Mouse (Mus musculus) midbrain, embryonic 10.5 days (tissue): Measurements from ENCODE around the gene Cenpv. TPM values are rescaled to one million over a fixed set of nuclear protein-coding genes. Genes with fewer than 3 reads are reported as not detected.

Experiments
- DNase-seq: peaks from one replicate; pipeline ENCODE4 v3.0.0-alpha.2; 2017; ENCODE audit warnings: low spot score
- H3K27ac ChIP-seq: fragments of 300-500 bp; sonication (generic); replicated peaks from 2 replicates; pipeline ENCODE4 v1.5.1; 2016; ENCODE audit warnings: mild to moderate bottlenecking
- H3K27me3 ChIP-seq: fragments of 300-500 bp; sonication (generic); 2 replicates; pipeline ENCODE4 v1.6.1; 2016; ENCODE audit warnings: low read depth, mild to moderate bottlenecking; ENCODE audit not compliant: poor library complexity, severe bottlenecking
- H3K36me3 ChIP-seq: fragments of 300-500 bp; sonication (generic); 2 replicates; pipeline ENCODE4 v1.6.1; 2016; ENCODE audit warnings: mild to moderate bottlenecking, moderate library complexity
- H3K4me1 ChIP-seq: fragments of 300-500 bp; sonication (generic); 2 replicates; pipeline ENCODE4 v1.6.1; 2016
- H3K4me3 ChIP-seq: fragments of 300-500 bp; sonication (generic); 2 replicates; pipeline ENCODE4 v1.5.1; 2016; ENCODE audit warnings: mild to moderate bottlenecking, moderate library complexity
- H3K9me3 ChIP-seq: fragments of 300-500 bp; sonication (generic); replicated peaks from 2 replicates; pipeline ENCODE4 v1.6.1; 2016; ENCODE audit warnings: mild to moderate bottlenecking
- WGBS: fragments of 180-500 bp; shearing (Covaris S2); methylation state at CpG from one replicate; pipeline ENCODE4 v1.1.7; 2016; 5-methylcytosine and 5-hydroxymethylcytosine counted together
- polyA plus RNA-seq: library from polyadenylated mRNA; unstranded; fragments of >200 nt; fragmentation: Nextera tagmentation; extraction: Ambion mirVana; gene quantifications from 2 replicates; pipeline ENCODE4 v1.2.1, GENCODE M21; 2016

The Cenpv gene
- polyA plus RNA-seq, 1 experiment from 2014 or later, result 41.7 TPM

- Histone ChIP-seq H3K4me3 (peak within 1 kb of the TSS; percentile 61), H3K36me3 (peaks cover 31% of the 10 kb centered on the region), H3K27ac (peak within 1 kb of the TSS; percentile 96), H3K9me3 (no peaks in the 10 kb centered on the region), H3K4me1 (peaks cover 37% of the 10 kb centered on the region), H3K27me3 (no peaks in the 10 kb centered on the region)
- 0% methylated on average over 40 of the region's 40 CpGs for WGBS
- peak; percentile 99 for DNase-seq
These were observed 11.7 kb upstream of the Cenpv start, which contains the start of gene Ubb for GRCm38 (mm10) chr11:62550727-62551225. Ubb (plus strand) TSS chr11:62551171.

- Histone ChIP-seq H3K27ac (peak overlapping the region; percentile 96), H3K4me1 (peaks cover 37% of the 10 kb centered on the region), H3K36me3 (peaks cover 26% of the 10 kb centered on the region), H3K9me3 (no peaks in the 10 kb centered on the region), H3K27me3 (no peaks in the 10 kb centered on the region), H3K4me3 (peak overlapping the region; percentile 61)
- 10% methylated on average over 11 of the region's 11 CpGs for WGBS
- no peak for DNase-seq
These were observed 11.2 kb upstream of the Cenpv start for GRCm38 (mm10) chr11:62550227-62550685.

- 42% methylated on average over 5 of the region's 5 CpGs for WGBS
- peaks cover 33% of the 10 kb centered on the region for H3K4me1 ChIP-seq
- peak overlapping the region; percentile 96 for H3K27ac ChIP-seq
- peaks cover 21% of the 10 kb centered on the region for H3K36me3 ChIP-seq
- no peaks in the 10 kb centered on the region for H3K9me3 ChIP-seq
- peak overlapping the region; percentile 61 for H3K4me3 ChIP-seq
- no peaks in the 10 kb centered on the region for H3K27me3 ChIP-seq
- no peak for DNase-seq
These were observed 10.7 kb upstream of the Cenpv start for GRCm38 (mm10) chr11:62549782-62550181.

- no peak for DNase-seq
- Histone ChIP-seq H3K36me3 (0 out of 2 replicates have a peak, but pooled peaks cover 3% of the 10 kb centered on the region), H3K9me3 (no peaks in the 10 kb centered on the region), H3K4me3 (no peak overlapping the region), H3K27me3 (peaks cover 16% of the 10 kb centered on the region), H3K27ac (no peak overlapping the region), H3K4me1 (peaks cover 5% of the 10 kb centered on the region)
- 89% methylated on average over 3 of the region's 3 CpGs for WGBS
These were observed 4.9 kb upstream of the Cenpv start for GRCm38 (mm10) chr11:62543991-62544390.

GRCm38 (mm10) chr11:62541581-62541980 lies 2.5 kb upstream of the Cenpv start:
- no peak overlapping the region for H3K4me3 ChIP-seq
- H3K9me3 ChIP-seq, result no peaks in the 10 kb centered on the region
- H3K27ac ChIP-seq, result no peak overlapping the region
- DNase-seq, result no peak
- H3K4me1 ChIP-seq, result peaks cover 23% of the 10 kb centered on the region
- H3K36me3 ChIP-seq, result 0 out of 2 replicates have a peak, but pooled peaks cover 3% of the 10 kb centered on the region
- peaks cover 27% of the 10 kb centered on the region for H3K27me3 ChIP-seq
- 85% methylated on average over 8 of the region's 8 CpGs for WGBS

- H3K4me3 ChIP-seq, result no peak overlapping the region
- WGBS, result 88% methylated on average over 2 of the region's 2 CpGs
- H3K27me3 ChIP-seq, result peaks cover 27% of the 10 kb centered on the region
- peaks cover 23% of the 10 kb centered on the region for H3K4me1 ChIP-seq
- no peak overlapping the region for H3K27ac ChIP-seq
- H3K36me3 ChIP-seq, result 0 out of 2 replicates have a peak, but pooled peaks cover 3% of the 10 kb centered on the region
- no peaks in the 10 kb centered on the region for H3K9me3 ChIP-seq
- no peak for DNase-seq
These were observed 1.9 kb upstream of the Cenpv start for GRCm38 (mm10) chr11:62540969-62541368.

- H3K27ac ChIP-seq, result no peak overlapping the region
- peaks cover 27% of the 10 kb centered on the region for H3K27me3 ChIP-seq
- H3K36me3 ChIP-seq, result peaks cover 10% of the 10 kb centered on the region; the same call in 1 of the 2 replicates
- WGBS, result 85% methylated on average over 7 of the region's 7 CpGs
- no peak for DNase-seq
- no peak overlapping the region for H3K4me3 ChIP-seq
- peaks cover 23% of the 10 kb centered on the region for H3K4me1 ChIP-seq
- H3K9me3 ChIP-seq, result no peaks in the 10 kb centered on the region
These were observed 1.1 kb upstream of the Cenpv start for GRCm38 (mm10) chr11:62540167-62540566.

- peak overlapping the region; percentile 95 for H3K27ac ChIP-seq
- peaks cover 22% of the 10 kb centered on the region for H3K36me3 ChIP-seq
- H3K4me3 ChIP-seq, result peak overlapping the region; percentile 90
- under 1% methylated on average over 73 of the region's 73 CpGs for WGBS
- peak; percentile 73 for DNase-seq
- H3K27me3 ChIP-seq, result peaks cover 27% of the 10 kb centered on the region
- H3K9me3 ChIP-seq, result no peaks in the 10 kb centered on the region
- peaks cover 23% of the 10 kb centered on the region for H3K4me1 ChIP-seq
These were observed 556 bp downstream of the Cenpv start for GRCm38 (mm10) chr11:62538321-62539088.

GRCm38 (mm10) chr11:62537590-62537989 lies 1.5 kb downstream of the Cenpv start:
- Histone ChIP-seq H3K27me3 (peaks cover 27% of the 10 kb centered on the region), H3K9me3 (no peaks in the 10 kb centered on the region), H3K4me1 (peaks cover 23% of the 10 kb centered on the region), H3K27ac (peak overlapping the region; percentile 95), H3K4me3 (peak overlapping the region; percentile 90), H3K36me3 (peaks cover 30% of the 10 kb centered on the region)
- 43% methylated on average over 7 of the region's 7 CpGs for WGBS
- no peak for DNase-seq

GRCm38 (mm10) chr11:62537089-62537488 lies 2.0 kb downstream of the Cenpv start:
- DNase-seq, result no peak
- Histone ChIP-seq H3K9me3 (no peaks in the 10 kb centered on the region), H3K27me3 (peaks cover 27% of the 10 kb centered on the region), H3K4me3 (peak overlapping the region; percentile 90), H3K27ac (no peak overlapping the region), H3K4me1 (peaks cover 23% of the 10 kb centered on the region), H3K36me3 (peaks cover 35% of the 10 kb centered on the region)
- WGBS, result 85% methylated on average over 8 of the region's 8 CpGs

GRCm38 (mm10) chr11:62522283-62522682 lies 16.8 kb downstream of the Cenpv start:
- WGBS, result 78% methylated on average over 2 of the region's 2 CpGs
- H3K4me3 ChIP-seq, result no peak overlapping the region
- H3K27ac ChIP-seq, result no peak overlapping the region
- no peaks in the 10 kb centered on the region for H3K9me3 ChIP-seq
- no peaks in the 10 kb centered on the region for H3K27me3 ChIP-seq
- no peak for DNase-seq
- peaks cover 29% of the 10 kb centered on the region for H3K36me3 ChIP-seq
- peaks cover 5% of the 10 kb centered on the region for H3K4me1 ChIP-seq

- H3K27ac ChIP-seq, result no peak overlapping the region
These were observed 20.1 kb downstream of the Cenpv start for GRCm38 (mm10) chr11:62518991-62519390.

GRCm38 (mm10) chr11:62513311-62513710 lies 25.8 kb downstream of the Cenpv start:
- H3K4me1 ChIP-seq, result peaks cover 6% of the 10 kb centered on the region; the same call in 1 of the 2 replicates
- peaks cover 14% of the 10 kb centered on the region for H3K36me3 ChIP-seq
- no peak overlapping the region for H3K27ac ChIP-seq
- H3K27me3 ChIP-seq, result no peaks in the 10 kb centered on the region
- WGBS, result 71% methylated on average over 6 of the region's 6 CpGs
- DNase-seq, result no peak
- no peaks in the 10 kb centered on the region for H3K9me3 ChIP-seq
- no peak overlapping the region for H3K4me3 ChIP-seq

More at GRCm38 (mm10) chr11:62518991-62519390, 20.1 kb downstream of the Cenpv start:
- DNase-seq, result peak; percentile 29
- Histone ChIP-seq H3K4me3 (no peak overlapping the region), H3K9me3 (no peaks in the 10 kb centered on the region), H3K36me3 (peaks cover 4% of the 10 kb centered on the region; the same call in 1 of the 2 replicates), H3K4me1 (peaks cover 5% of the 10 kb centered on the region), H3K27me3 (no peaks in the 10 kb centered on the region)
- WGBS, result 31% methylated on average over 2 of the region's 2 CpGs
